Mouse (Mus musculus): Measurements from ENCODE around the gene Ado. TPM values are rescaled to one million over a fixed set of nuclear protein-coding genes. Genes with fewer than 3 reads are reported as not detected.

The Ado gene
- polyA plus RNA-seq, 1 experiment from 2014 or later = 60.7 TPM

- H3K36me3 ChIP-seq (ENCODE audit: control insufficient read depth, insufficient read depth, low read length) = no peaks in the 10 kb centered on the region
- DNase-seq (ENCODE audit: low spot score) (no peak), ATAC-seq (ENCODE audit: low read depth) (no peak)
- H3K9ac ChIP-seq (ENCODE audit: low read depth, low read length) = no peak overlapping the region
- H3K27ac ChIP-seq (replicated peaks; ENCODE audit: low read depth, low read length) = no peak overlapping the region
- H3K27me3 ChIP-seq (replicated peaks; ENCODE audit: control insufficient read depth, insufficient read depth, low read length) = no peaks in the 10 kb centered on the region
- H3K9me3 ChIP-seq (ENCODE audit: control insufficient read depth, low read length) = no peaks in the 10 kb centered on the region
- no peak overlapping the region for H3K4me2 ChIP-seq (ENCODE audit: low read depth, low read length)
- no peaks in the 10 kb centered on the region for H3K4me1 ChIP-seq (ENCODE audit: control insufficient read depth, insufficient read depth, low read length)
- H3K4me3 ChIP-seq (ENCODE audit: low read depth, low read length) = no peak overlapping the region
- 87% methylated on average over 15 of the region's 15 CpGs for WGBS
Observed at GRCm38 (mm10) chr10:67497144-67497892, 51.4 kb downstream of the Ado start.

Other genes with a start within 250 kb of the Ado start
- gene Egr2, start 13.5 kb downstream of the Ado start, polyA plus RNA-seq (2014; fragmentation: Nextera tagmentation; extraction: Ambion mirVana) = 1.7 and 2.6 TPM in 2 replicates

All from embryonic facial prominence, embryonic 14.5 days (tissue).